Mouse (Mus musculus) spleen, adult 2 months (tissue): Measurements from ENCODE around the gene Sgip1.

ENCODE experiments used
- CTCF ChIP-seq: fragments of 200-500 bp; IDR thresholded peaks from 2 replicates; pipeline ENCODE4 v1.5.1; 2011; ENCODE audit warnings: mild to moderate bottlenecking, inconsistent platforms; ENCODE audit not compliant: insufficient read depth, insufficient read length, insufficient replicate concordance; ENCODE audit errors: extremely low read depth
- POLR2A ChIP-seq: fragments of 200-500 bp; IDR thresholded peaks from 2 replicates; pipeline ENCODE4 v1.6.1; 2011; ENCODE audit warnings: low read depth, low read length, inconsistent platforms

GRCm38 (mm10) chr4:102978440-102978839 is 237.3 kb downstream of the Sgip1 start, which contains the start of gene Tctex1d1:
- TF ChIP-seq CTCF: no peak
- TF ChIP-seq POLR2A: no peak
